Mouse (Mus musculus) cerebellum, adult 8-10 months (tissue): ENCODE results near the gene Slc24a3.
A peak's percentile ranks its signal among the peaks of the same experiment; 100 is the strongest.

Experiments used
- DNase-seq: peaks from one replicate; pipeline ENCODE4 v3.0.0; 2022

Slc24a3 gene

GRCm38 (mm10) chr2:145291473-145291872, 123.9 kb downstream of the Slc24a3 start:
- DNase-seq, result no peak

- DNase-seq, result no peak
These were observed 124.6 kb downstream of the Slc24a3 start for GRCm38 (mm10) chr2:145292196-145292595.

- DNase-seq, result no peak
These were observed 125.3 kb downstream of the Slc24a3 start for GRCm38 (mm10) chr2:145292816-145293215.

GRCm38 (mm10) chr2:145296906-145297305, 129.4 kb downstream of the Slc24a3 start:
- no peak for DNase-seq

GRCm38 (mm10) chr2:145299914-145300699, 132.6 kb downstream of the Slc24a3 start:
- DNase-seq, result peak; percentile 11

- DNase-seq, result no peak
These were observed 139.8 kb downstream of the Slc24a3 start for GRCm38 (mm10) chr2:145307231-145307883.

- no peak for DNase-seq
These were observed 151.4 kb downstream of the Slc24a3 start for GRCm38 (mm10) chr2:145318916-145319315.

- DNase-seq, result no peak
These were observed 153.7 kb downstream of the Slc24a3 start for GRCm38 (mm10) chr2:145321287-145321686.

- DNase-seq, result no peak
These were observed 154.2 kb downstream of the Slc24a3 start for GRCm38 (mm10) chr2:145321755-145322154.

GRCm38 (mm10) chr2:145324477-145324876, 156.9 kb downstream of the Slc24a3 start:
- DNase-seq, result no peak

- DNase-seq, result no peak
These were observed 158.3 kb downstream of the Slc24a3 start for GRCm38 (mm10) chr2:145325852-145326251.

GRCm38 (mm10) chr2:145326544-145326943, 159.0 kb downstream of the Slc24a3 start:
- DNase-seq, result no peak

GRCm38 (mm10) chr2:145329756-145330155, 162.2 kb downstream of the Slc24a3 start:
- DNase-seq, result no peak

GRCm38 (mm10) chr2:145331525-145331924, 164.0 kb downstream of the Slc24a3 start:
- no peak for DNase-seq

- no peak for DNase-seq
These were observed 165.9 kb downstream of the Slc24a3 start for GRCm38 (mm10) chr2:145333466-145333865.

- peak; percentile 33 for DNase-seq
These were observed 168.9 kb downstream of the Slc24a3 start for GRCm38 (mm10) chr2:145336406-145336805.

- peak; percentile 56 for DNase-seq
These were observed 173.3 kb downstream of the Slc24a3 start for GRCm38 (mm10) chr2:145340816-145341215.

- no peak for DNase-seq
These were observed 175.4 kb downstream of the Slc24a3 start for GRCm38 (mm10) chr2:145342956-145343355.

GRCm38 (mm10) chr2:145344521-145344920, 177.0 kb downstream of the Slc24a3 start:
- DNase-seq, result no peak

- no peak for DNase-seq
These were observed 186.2 kb downstream of the Slc24a3 start for GRCm38 (mm10) chr2:145353801-145354200.

GRCm38 (mm10) chr2:145358236-145358942, 190.8 kb downstream of the Slc24a3 start:
- peak; percentile 51 for DNase-seq

- no peak for DNase-seq
These were observed 196.1 kb downstream of the Slc24a3 start for GRCm38 (mm10) chr2:145363604-145364003.

GRCm38 (mm10) chr2:145368701-145369100, 201.1 kb downstream of the Slc24a3 start:
- DNase-seq, result peak; percentile 41

- DNase-seq, result no peak
These were observed 203.2 kb downstream of the Slc24a3 start for GRCm38 (mm10) chr2:145370795-145371194.
